Mouse (Mus musculus): ENCODE data around the gene Rit1. TPM values are rescaled to one million over a fixed set of nuclear protein-coding genes. Genes with fewer than 3 reads are reported as not detected.
A peak's percentile ranks its signal among the peaks of the same experiment; 100 is the strongest.

The Rit1 gene
- total and polyA plus RNA-seq, 2 experiments, result 14.8 to 18.0 TPM

DNA sequence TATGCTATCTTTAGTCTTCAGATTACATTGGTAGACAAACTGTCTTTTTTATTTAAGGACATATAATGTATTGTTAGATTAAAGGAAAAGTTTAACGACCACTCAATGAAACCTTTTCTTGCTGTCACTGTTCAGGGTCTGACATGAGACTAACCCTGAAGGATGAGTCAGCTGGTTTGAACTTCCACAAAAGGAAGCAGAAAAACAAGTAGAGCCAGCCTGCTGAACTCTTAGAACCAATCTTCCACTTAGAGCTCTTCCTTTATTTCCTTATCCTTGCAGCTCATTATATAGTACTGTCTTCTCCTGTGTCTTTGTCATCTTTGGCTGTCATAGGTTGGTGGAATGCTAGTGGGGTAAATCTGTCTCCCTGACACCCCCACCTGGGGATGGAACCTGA is 1.2 kb downstream of the Rit1 start:
- H3K27ac ChIP-seq (replicated peaks; ENCODE audit: insufficient read depth, low read depth, low read length), result peak overlapping the region; percentile 35; the same call in 1 of the 2 replicates
- H3K4me1 ChIP-seq (ENCODE audit: control insufficient read depth, insufficient read depth, low read length), result peaks cover 16% of the 10 kb centered on the region
- peak; percentile 36 for DNase-seq (ENCODE audit: extremely low read depth, low read depth, low spot score)
- TF ChIP-seq CTCF (IDR thresholded peaks at IDR 0.05; ENCODE audit: low read depth, low read length), result no peak
- no peak for TF ChIP-seq POLR2A (IDR thresholded peaks at IDR 0.05; ENCODE audit: extremely low read depth, insufficient read depth, low read length)
- peaks cover 13% of the 10 kb centered on the region for H3K36me3 ChIP-seq (ENCODE audit: control insufficient read depth, insufficient read depth, low read length)
- H3K4me3 ChIP-seq (ENCODE audit: insufficient read depth, low read depth, low read length), result no peak overlapping the region; the same call in 1 of the 2 replicates
- H3K9ac ChIP-seq (ENCODE audit: low read depth, low read length), result no peak overlapping the region
- H3K27me3 ChIP-seq (ENCODE audit: control insufficient read depth, insufficient read depth, low read length), result no peaks in the 10 kb centered on the region
- WGBS, result 39% methylated on average over 1 of the region's 1 CpGs
- H3K79me2 ChIP-seq (ENCODE audit: control insufficient read depth, insufficient read depth, low read length), result no peaks in the 10 kb centered on the region; the same call in 1 of the 2 replicates

- H3K27ac ChIP-seq (replicated peaks; ENCODE audit: insufficient read depth, low read depth, low read length), result peak overlapping the region; percentile 25
- H3K4me1 ChIP-seq (ENCODE audit: control insufficient read depth, insufficient read depth, low read length), result peaks cover 16% of the 10 kb centered on the region
- H3K4me3 ChIP-seq (ENCODE audit: insufficient read depth, low read depth, low read length), result no peak overlapping the region
- WGBS, result 0% methylated on average over 2 of the region's 2 CpGs
- H3K79me2 ChIP-seq (ENCODE audit: control insufficient read depth, insufficient read depth, low read length), result no peaks in the 10 kb centered on the region; the same call in 1 of the 2 replicates
- no peak for TF ChIP-seq POLR2A (IDR thresholded peaks at IDR 0.05; ENCODE audit: extremely low read depth, insufficient read depth, low read length)
- peak; percentile 41 for TF ChIP-seq CTCF (IDR thresholded peaks at IDR 0.05; ENCODE audit: low read depth, low read length)
- peak; percentile 91 for DNase-seq (ENCODE audit: extremely low read depth, low read depth, low spot score)
- H3K9ac ChIP-seq (ENCODE audit: low read depth, low read length), result no peak overlapping the region
- no peaks in the 10 kb centered on the region for H3K27me3 ChIP-seq (ENCODE audit: control insufficient read depth, insufficient read depth, low read length)
- H3K36me3 ChIP-seq (ENCODE audit: control insufficient read depth, insufficient read depth, low read length), result peaks cover 8% of the 10 kb centered on the region
Measured at GRCm38 (mm10) chr3:88719098-88719497, 2.5 kb downstream of the Rit1 start.

DNA sequence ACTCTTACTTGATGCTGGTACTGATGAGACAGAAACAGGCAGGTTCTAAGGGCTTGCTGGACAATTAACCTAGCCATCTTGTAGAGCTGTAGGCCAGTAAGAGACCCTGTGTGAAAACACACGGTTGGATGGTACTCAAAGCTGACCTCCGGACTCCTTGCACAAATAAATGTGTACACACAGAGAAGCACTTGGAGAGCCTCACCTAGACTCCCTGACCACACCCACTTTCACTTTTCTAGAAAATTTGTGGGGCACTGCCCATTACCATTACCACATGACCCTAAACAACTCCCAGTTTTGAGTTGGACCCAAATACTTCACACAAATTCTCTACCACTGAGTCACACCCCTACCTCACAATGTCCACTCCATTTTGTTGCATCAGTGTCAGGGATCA is 19.9 kb downstream of the Rit1 start:
- Histone ChIP-seq H3K4me1 (ENCODE audit: control insufficient read depth, insufficient read depth, low read length) (no peaks in the 10 kb centered on the region), H3K4me3 (ENCODE audit: insufficient read depth, low read depth, low read length) (no peak overlapping the region), H3K27me3 (ENCODE audit: control insufficient read depth, insufficient read depth, low read length) (no peaks in the 10 kb centered on the region), H3K36me3 (ENCODE audit: control insufficient read depth, insufficient read depth, low read length) (no peaks in the 10 kb centered on the region), H3K9ac (ENCODE audit: low read depth, low read length) (no peak overlapping the region), H3K27ac (replicated peaks; ENCODE audit: insufficient read depth, low read depth, low read length) (no peak overlapping the region), H3K79me2 (ENCODE audit: control insufficient read depth, insufficient read depth, low read length) (no peaks in the 10 kb centered on the region)
- WGBS, result 40% methylated on average over 2 of the region's 2 CpGs
- TF ChIP-seq POLR2A (IDR thresholded peaks at IDR 0.05; ENCODE audit: extremely low read depth, insufficient read depth, low read length) (no peak), CTCF (IDR thresholded peaks at IDR 0.05; ENCODE audit: low read depth, low read length) (no peak)
- no peak for DNase-seq (ENCODE audit: extremely low read depth, low read depth, low spot score)

- Histone ChIP-seq H3K36me3 (ENCODE audit: control insufficient read depth, insufficient read depth, low read length) (no peaks in the 10 kb centered on the region), H3K27ac (replicated peaks; ENCODE audit: insufficient read depth, low read depth, low read length) (no peak overlapping the region), H3K4me3 (ENCODE audit: insufficient read depth, low read depth, low read length) (no peak overlapping the region), H3K9ac (ENCODE audit: low read depth, low read length) (no peak overlapping the region), H3K27me3 (ENCODE audit: control insufficient read depth, insufficient read depth, low read length) (no peaks in the 10 kb centered on the region), H3K4me1 (ENCODE audit: control insufficient read depth, insufficient read depth, low read length) (no peaks in the 10 kb centered on the region), H3K79me2 (ENCODE audit: control insufficient read depth, insufficient read depth, low read length) (no peaks in the 10 kb centered on the region)
- TF ChIP-seq CTCF (IDR thresholded peaks at IDR 0.05; ENCODE audit: low read depth, low read length) (peak; percentile 87), POLR2A (IDR thresholded peaks at IDR 0.05; ENCODE audit: extremely low read depth, insufficient read depth, low read length) (no peak)
- 14% methylated on average over 3 of the region's 3 CpGs for WGBS
- peak; percentile 51 for DNase-seq (ENCODE audit: extremely low read depth, low read depth, low spot score)
Measured at GRCm38 (mm10) chr3:88738641-88739040, 22.0 kb downstream of the Rit1 start.

- DNase-seq (ENCODE audit: extremely low read depth, low read depth, low spot score), result no peak
- Histone ChIP-seq H3K27me3 (ENCODE audit: control insufficient read depth, insufficient read depth, low read length) (no peaks in the 10 kb centered on the region), H3K9ac (ENCODE audit: low read depth, low read length) (no peak overlapping the region), H3K79me2 (ENCODE audit: control insufficient read depth, insufficient read depth, low read length) (no peaks in the 10 kb centered on the region), H3K4me1 (ENCODE audit: control insufficient read depth, insufficient read depth, low read length) (no peaks in the 10 kb centered on the region), H3K27ac (replicated peaks; ENCODE audit: insufficient read depth, low read depth, low read length) (no peak overlapping the region), H3K36me3 (ENCODE audit: control insufficient read depth, insufficient read depth, low read length) (no peaks in the 10 kb centered on the region), H3K4me3 (ENCODE audit: insufficient read depth, low read depth, low read length) (no peak overlapping the region)
- TF ChIP-seq CTCF (IDR thresholded peaks at IDR 0.05; ENCODE audit: low read depth, low read length), result peak; percentile 16; the same call in 1 of the 2 replicates
- TF ChIP-seq POLR2A (IDR thresholded peaks at IDR 0.05; ENCODE audit: extremely low read depth, insufficient read depth, low read length), result no peak
- WGBS, result 95% methylated on average over 3 of the region's 3 CpGs
Measured at GRCm38 (mm10) chr3:88740147-88740546, 23.5 kb downstream of the Rit1 start.

- Histone ChIP-seq H3K4me3 (ENCODE audit: insufficient read depth, low read depth, low read length) (no peak overlapping the region), H3K9ac (ENCODE audit: low read depth, low read length) (peak overlapping the region; percentile 5; the same call in 1 of the 2 replicates), H3K27ac (replicated peaks; ENCODE audit: insufficient read depth, low read depth, low read length) (no peak overlapping the region), H3K27me3 (ENCODE audit: control insufficient read depth, insufficient read depth, low read length) (no peaks in the 10 kb centered on the region), H3K4me1 (ENCODE audit: control insufficient read depth, insufficient read depth, low read length) (no peaks in the 10 kb centered on the region), H3K36me3 (ENCODE audit: control insufficient read depth, insufficient read depth, low read length) (no peaks in the 10 kb centered on the region), H3K79me2 (ENCODE audit: control insufficient read depth, insufficient read depth, low read length) (no peaks in the 10 kb centered on the region)
- no peak for TF ChIP-seq POLR2A (IDR thresholded peaks at IDR 0.05; ENCODE audit: extremely low read depth, insufficient read depth, low read length)
- TF ChIP-seq CTCF (IDR thresholded peaks at IDR 0.05; ENCODE audit: low read depth, low read length), result no peak
- no peak for DNase-seq (ENCODE audit: extremely low read depth, low read depth, low spot score)
- WGBS, result 88% methylated on average over 9 of the region's 9 CpGs
Measured at GRCm38 (mm10) chr3:88745534-88745933, 28.9 kb downstream of the Rit1 start.
